Mouse (Mus musculus) stomach, postnatal 0 days (tissue): ENCODE results near the gene Elp1. TPM values are rescaled to one million over a fixed set of nuclear protein-coding genes. Genes with fewer than 3 reads are reported as not detected.
A peak's percentile ranks its signal among the peaks of the same experiment; 100 is the strongest.

ENCODE experiments used
- ATAC-seq: fragments of 200-750 bp; cut with Nextera tagmentation; 2 replicates; pipeline ENCODE4 v1.8.0; 2017; ENCODE audit not compliant: low FRiP score, low TSS enrichment
- DNase-seq: peaks from one replicate; pipeline ENCODE4 v3.0.0-alpha.2; 2016; ENCODE audit warnings: low spot score
- H3K27ac ChIP-seq: fragments of 300-500 bp; sonication (generic); replicated peaks from 2 replicates; pipeline ENCODE4 v1.5.1; 2014; ENCODE audit warnings: mild to moderate bottlenecking, control low read depth
- H3K27me3 ChIP-seq: fragments of 300-500 bp; sonication (generic); 2 replicates; pipeline ENCODE4 v1.6.1; 2014; ENCODE audit warnings: low read length; ENCODE audit not compliant: control insufficient read depth, insufficient read depth
- H3K36me3 ChIP-seq: fragments of 300-500 bp; sonication (generic); 2 replicates; pipeline ENCODE4 v1.6.1; 2014; ENCODE audit warnings: low read length, mixed read lengths; ENCODE audit not compliant: control insufficient read depth, insufficient read depth
- H3K4me1 ChIP-seq: fragments of 300-500 bp; sonication (generic); replicated peaks from 2 replicates; pipeline ENCODE4 v1.6.1; 2014; ENCODE audit warnings: antibody characterized with exemption; ENCODE audit not compliant: control insufficient read depth, insufficient read depth
- H3K4me2 ChIP-seq: fragments of 300-500 bp; sonication (generic); replicated peaks from 2 replicates; pipeline ENCODE4 v1.6.1; 2014; ENCODE audit warnings: low read depth, mild to moderate bottlenecking, control low read depth, moderate library complexity
- H3K4me3 ChIP-seq: fragments of 300-500 bp; sonication (generic); 2 replicates; pipeline ENCODE4 v1.5.1; 2014; ENCODE audit warnings: low read depth, low read length, control low read depth
- H3K9ac ChIP-seq: fragments of 300-500 bp; sonication (generic); 2 replicates; pipeline ENCODE4 v1.6.1; 2014; ENCODE audit warnings: mild to moderate bottlenecking, low read length, control low read depth, mixed read lengths
- H3K9me3 ChIP-seq: fragments of 300-500 bp; sonication (generic); 2 replicates; pipeline ENCODE4 v1.6.1; 2016; ENCODE audit warnings: low read length; ENCODE audit not compliant: control insufficient read depth
- CTCF ChIP-seq: IDR thresholded peaks from 2 replicates; pipeline ENCODE4 v1.5.1; 2016; ENCODE audit warnings: antibody characterized with exemption, low read depth, mild to moderate bottlenecking, moderate library complexity
- EP300 ChIP-seq: optimal IDR thresholded peaks from 2 replicates; pipeline ENCODE3; 2016; ENCODE audit warnings: antibody characterized with exemption
- WGBS: fragments of 180-500 bp; shearing (Covaris S2); extraction: QIAGEN DNeasy Blood & Tissue Kit; methylation state at CpG from one replicate; pipeline ENCODE4 v1.1.7; 2014; 5-methylcytosine and 5-hydroxymethylcytosine counted together
- polyA plus RNA-seq: library from polyadenylated mRNA; unstranded; fragments of >200 nt; fragmentation: Nextera tagmentation; extraction: Ambion mirVana; gene quantifications from 2 replicates; pipeline ENCODE4 v1.2.1, GENCODE M21; 2015

Elp1 gene
- polyA plus RNA-seq, 1 experiment from 2014 or later: 11.3 TPM

GRCm38 (mm10) chr4:56843963-56844362 lies 41.8 kb upstream of the Elp1 start:
- Histone ChIP-seq H3K9ac (no peak overlapping the region), H3K4me1 (no peaks in the 10 kb centered on the region), H3K27ac (no peak overlapping the region), H3K4me2 (no peak overlapping the region), H3K27me3 (no peaks in the 10 kb centered on the region), H3K9me3 (no peaks in the 10 kb centered on the region), H3K4me3 (no peak overlapping the region), H3K36me3 (no peaks in the 10 kb centered on the region; the same call in 1 of the 2 replicates)
- ATAC-seq (no peak), DNase-seq (no peak)
- TF ChIP-seq EP300 (no peak), CTCF (peak; percentile 42)
- 95% methylated on average over 2 of the region's 2 CpGs for WGBS

- DNase-seq: no peak
- no peaks in the 10 kb centered on the region for H3K4me1 ChIP-seq
- no peaks in the 10 kb centered on the region for H3K27me3 ChIP-seq
- ATAC-seq: no peak
- no peak overlapping the region for H3K9ac ChIP-seq
- H3K9me3 ChIP-seq: no peaks in the 10 kb centered on the region
- TF ChIP-seq CTCF (no peak), EP300 (no peak)
- H3K36me3 ChIP-seq: no peaks in the 10 kb centered on the region; the same call in 1 of the 2 replicates
- H3K4me3 ChIP-seq: no peak overlapping the region
- no peak overlapping the region for H3K4me2 ChIP-seq
- no peak overlapping the region for H3K27ac ChIP-seq
- 69% methylated on average over 7 of the region's 7 CpGs for WGBS
These were observed 40.4 kb upstream of the Elp1 start for GRCm38 (mm10) chr4:56842501-56842900.

- no peaks in the 10 kb centered on the region; the same call in 1 of the 2 replicates for H3K36me3 ChIP-seq
- H3K27ac ChIP-seq: no peak overlapping the region
- no peak overlapping the region for H3K4me3 ChIP-seq
- 54% methylated on average over 3 of the region's 3 CpGs for WGBS
- no peak overlapping the region for H3K4me2 ChIP-seq
- TF ChIP-seq EP300 (no peak), CTCF (no peak)
- no peak overlapping the region for H3K9ac ChIP-seq
- H3K27me3 ChIP-seq: no peaks in the 10 kb centered on the region
- no peaks in the 10 kb centered on the region for H3K9me3 ChIP-seq
- no peaks in the 10 kb centered on the region for H3K4me1 ChIP-seq
- no peak for DNase-seq
- no peak for ATAC-seq
These were observed 38.2 kb upstream of the Elp1 start for GRCm38 (mm10) chr4:56840297-56840696.

GRCm38 (mm10) chr4:56837661-56838060 lies 35.5 kb upstream of the Elp1 start:
- H3K4me1 ChIP-seq: no peaks in the 10 kb centered on the region
- no peak overlapping the region for H3K27ac ChIP-seq
- WGBS: 74% methylated on average over 6 of the region's 6 CpGs
- no peak overlapping the region for H3K4me2 ChIP-seq
- no peak overlapping the region for H3K9ac ChIP-seq
- no peaks in the 10 kb centered on the region for H3K27me3 ChIP-seq
- ATAC-seq: no peak
- no peaks in the 10 kb centered on the region for H3K9me3 ChIP-seq
- no peaks in the 10 kb centered on the region; the same call in 1 of the 2 replicates for H3K36me3 ChIP-seq
- H3K4me3 ChIP-seq: no peak overlapping the region
- no peak for DNase-seq
- TF ChIP-seq EP300 (no peak), CTCF (no peak)

GRCm38 (mm10) chr4:56831998-56832397 lies 29.9 kb upstream of the Elp1 start:
- H3K4me1 ChIP-seq: no peaks in the 10 kb centered on the region
- 0 out of 2 replicates have a peak, but pooled peaks cover 3% of the 10 kb centered on the region for H3K36me3 ChIP-seq
- no peak overlapping the region for H3K4me3 ChIP-seq
- no peak overlapping the region for H3K27ac ChIP-seq
- H3K9ac ChIP-seq: no peak overlapping the region
- WGBS: 81% methylated on average over 7 of the region's 7 CpGs
- DNase-seq: no peak
- H3K9me3 ChIP-seq: no peaks in the 10 kb centered on the region
- no peaks in the 10 kb centered on the region for H3K27me3 ChIP-seq
- ATAC-seq: no peak
- H3K4me2 ChIP-seq: no peak overlapping the region
- TF ChIP-seq EP300 (no peak), CTCF (no peak)

GRCm38 (mm10) chr4:56831013-56831609 lies 29.0 kb upstream of the Elp1 start:
- H3K9me3 ChIP-seq: no peaks in the 10 kb centered on the region
- DNase-seq: no peak
- H3K27ac ChIP-seq: no peak overlapping the region
- no peaks in the 10 kb centered on the region for H3K4me1 ChIP-seq
- 0 out of 2 replicates have a peak, but pooled peaks cover 3% of the 10 kb centered on the region for H3K36me3 ChIP-seq
- no peak overlapping the region for H3K9ac ChIP-seq
- H3K4me2 ChIP-seq: no peak overlapping the region
- no peak overlapping the region for H3K4me3 ChIP-seq
- no peaks in the 10 kb centered on the region for H3K27me3 ChIP-seq
- WGBS: 59% methylated on average over 13 of the region's 13 CpGs
- TF ChIP-seq CTCF: no peak
- no peak for TF ChIP-seq EP300
- ATAC-seq: no peak
